Mouse (Mus musculus): ENCODE data around the gene Slc12a4. TPM values are rescaled to one million over a fixed set of nuclear protein-coding genes. Genes with fewer than 3 reads are reported as not detected.

Gene Slc12a4
- polyA plus RNA-seq, 1 experiment from 2014 or later = 38.4 TPM

DNA sequence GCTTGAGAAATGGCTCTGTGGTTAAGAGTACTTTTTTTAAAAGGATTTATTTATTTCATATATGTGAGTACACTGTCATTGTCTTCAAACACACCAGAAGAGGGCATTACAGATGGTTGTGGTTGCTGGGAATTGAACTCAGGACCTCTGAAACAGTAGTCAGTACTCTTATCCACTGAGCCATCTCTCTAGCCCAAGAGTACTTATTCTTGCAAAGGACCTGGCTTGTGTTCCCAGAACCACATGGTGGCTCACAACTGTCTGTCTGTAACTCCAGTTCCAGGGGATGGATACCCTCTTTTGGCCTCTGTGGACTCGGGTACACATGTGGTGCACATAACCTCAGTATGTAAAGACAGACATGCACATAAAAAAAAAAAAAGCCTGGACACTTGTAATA, 3.5 kb upstream of the Slc12a4 start:
- Histone ChIP-seq H3K4me3 (ENCODE audit: control insufficient read depth in 1 of 2, insufficient read depth in 1 of 2, low read depth in 1 of 2, low read length in 2 of 2) (no peak overlapping the region), H3K4me1 (ENCODE audit: control insufficient read depth in 2 of 2, insufficient read depth in 2 of 2, low read length in 2 of 2) (peaks cover 14 to 27% of the 10 kb centered on the region in 2 experiments), H3K9me3 (ENCODE audit: control insufficient read depth, low read length) (no peaks in the 10 kb centered on the region), H3K27me3 (ENCODE audit: control insufficient read depth, insufficient read depth, low read length) (no peaks in the 10 kb centered on the region), H3K4me2 (ENCODE audit: low read length) (no peak overlapping the region), H3K36me3 (ENCODE audit: control insufficient read depth, insufficient read depth, low read length) (no peaks in the 10 kb centered on the region), H3K9ac (ENCODE audit: low read length) (no peak overlapping the region), H3K27ac (replicated peaks in 1 of 2; ENCODE audit: control insufficient read depth in 1 of 2, insufficient read depth in 1 of 2, low read depth in 2 of 2, low read length in 2 of 2) (no peak overlapping the region)
- ATAC-seq (ENCODE audit: insufficient number of reproducible peaks, insufficient read depth, low FRiP score, low read depth) = no peak
- WGBS = 69% methylated on average over 1 of the region's 1 CpGs

DNA sequence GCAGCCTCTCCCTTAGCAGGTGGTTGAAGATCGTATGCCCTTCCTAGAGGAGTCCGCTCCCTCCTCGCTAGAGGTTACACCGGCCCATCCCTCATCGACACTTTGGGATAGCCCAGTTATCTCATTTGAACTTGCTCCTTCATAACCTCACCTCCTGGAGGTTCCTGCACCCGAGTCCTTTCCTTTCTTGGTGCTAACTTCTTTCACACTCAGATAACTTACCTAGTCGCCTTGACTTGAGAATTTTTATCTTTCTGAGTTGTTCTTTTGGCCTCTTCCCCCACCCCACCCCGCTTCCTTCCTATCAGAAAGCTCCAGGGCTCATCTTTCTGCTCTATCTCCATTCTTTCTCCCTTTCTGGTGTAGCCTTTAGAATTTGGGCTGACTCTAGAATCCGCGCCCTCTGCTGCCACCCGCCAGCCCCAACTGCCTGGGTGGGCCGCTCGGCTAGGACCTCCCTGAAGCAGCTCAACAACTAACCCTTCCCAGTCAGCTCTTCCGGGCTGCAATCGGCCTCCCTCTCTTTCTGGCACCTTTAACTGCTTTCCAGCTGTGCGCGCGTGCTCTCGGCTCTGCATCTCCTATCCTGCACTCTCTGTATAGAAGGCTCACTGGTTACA, 905 bp upstream of the Slc12a4 start:
- H3K9ac ChIP-seq (ENCODE audit: low read length) = peak overlapping the region; percentile 25; the same call in 1 of the 2 replicates
- ATAC-seq (ENCODE audit: insufficient number of reproducible peaks, insufficient read depth, low FRiP score, low read depth) = no peak
- 6% methylated on average over 19 of the region's 19 CpGs for WGBS

DNA sequence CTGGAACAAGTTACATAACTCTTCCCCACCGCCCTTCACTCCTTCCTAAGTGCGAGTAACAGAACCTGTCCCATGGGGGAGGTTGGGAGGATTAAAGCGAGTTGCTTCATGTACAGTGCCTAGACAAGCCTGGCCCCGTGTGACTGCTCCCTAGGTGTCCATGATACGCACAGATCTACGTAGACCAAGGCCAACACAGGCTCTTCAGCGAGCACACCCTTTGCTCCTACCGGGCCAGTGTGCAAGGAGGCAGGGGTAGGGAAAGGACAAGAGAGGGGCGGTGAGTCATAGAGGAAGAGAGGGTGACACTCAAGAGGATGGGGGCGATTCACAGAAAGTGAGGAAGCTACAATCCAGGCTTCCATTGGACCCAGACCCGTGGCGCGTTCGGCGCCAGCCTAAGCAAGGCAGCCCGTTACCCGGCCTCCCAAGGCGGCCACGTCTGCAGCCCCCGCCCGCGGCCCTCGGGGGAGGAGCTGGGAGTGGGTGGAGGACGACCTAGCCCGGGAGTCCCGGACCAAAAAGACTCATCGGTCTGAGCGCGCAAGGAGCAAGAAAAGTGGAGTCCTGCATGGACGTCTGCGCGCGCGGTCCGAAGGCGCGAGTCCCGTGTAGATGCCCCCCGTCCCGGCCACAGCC, 512 bp downstream of the Slc12a4 start:
- Histone ChIP-seq H3K4me2 (ENCODE audit: low read length) (peak overlapping the region; percentile 90), H3K36me3 (ENCODE audit: control insufficient read depth, insufficient read depth, low read length) (peaks cover 11% of the 10 kb centered on the region; the same call in 1 of the 2 replicates), H3K27me3 (ENCODE audit: control insufficient read depth, insufficient read depth, low read length) (no peaks in the 10 kb centered on the region), H3K27ac (replicated peaks in 1 of 2; ENCODE audit: control insufficient read depth in 1 of 2, insufficient read depth in 1 of 2, low read depth in 2 of 2, low read length in 2 of 2) (peak overlapping the region; percentile 95), H3K9ac (ENCODE audit: low read length) (peak overlapping the region; percentile 97), H3K9me3 (ENCODE audit: control insufficient read depth, low read length) (no peaks in the 10 kb centered on the region), H3K4me3 (ENCODE audit: control insufficient read depth in 1 of 2, insufficient read depth in 1 of 2, low read depth in 1 of 2, low read length in 2 of 2) (peak overlapping the region; percentile 90 to 93), H3K4me1 (ENCODE audit: control insufficient read depth in 2 of 2, insufficient read depth in 2 of 2, low read length in 2 of 2) (peaks cover 29 to 58% of the 10 kb centered on the region in 2 experiments)
- under 1% methylated on average over 37 of the region's 40 CpGs for WGBS
- peak; percentile 56 for ATAC-seq (ENCODE audit: insufficient number of reproducible peaks, insufficient read depth, low FRiP score, low read depth)

More for the DNA sequence above, 905 bp upstream of the Slc12a4 start:
- H3K36me3 ChIP-seq (ENCODE audit: control insufficient read depth, insufficient read depth, low read length) = 0 out of 2 replicates have a peak, but pooled peaks cover 8% of the 10 kb centered on the region
- H3K4me1 ChIP-seq (ENCODE audit: control insufficient read depth in 2 of 2, insufficient read depth in 2 of 2, low read length in 2 of 2) = peaks cover 22 to 50% of the 10 kb centered on the region in 2 experiments
- H3K27me3 ChIP-seq (ENCODE audit: control insufficient read depth, insufficient read depth, low read length) = no peaks in the 10 kb centered on the region
- H3K4me3 ChIP-seq (ENCODE audit: control insufficient read depth in 1 of 2, insufficient read depth in 1 of 2, low read depth in 1 of 2, low read length in 2 of 2) = peak overlapping the region; percentile 5 to 90; a peak in 2 of 4 replicates
- H3K4me2 ChIP-seq (ENCODE audit: low read length) = peak overlapping the region; percentile 90
- H3K9me3 ChIP-seq (ENCODE audit: control insufficient read depth, low read length) = no peaks in the 10 kb centered on the region
- peak overlapping the region; percentile 53 to 95 for H3K27ac ChIP-seq (replicated peaks in 1 of 2; ENCODE audit: control insufficient read depth in 1 of 2, insufficient read depth in 1 of 2, low read depth in 2 of 2, low read length in 2 of 2)

DNA sequence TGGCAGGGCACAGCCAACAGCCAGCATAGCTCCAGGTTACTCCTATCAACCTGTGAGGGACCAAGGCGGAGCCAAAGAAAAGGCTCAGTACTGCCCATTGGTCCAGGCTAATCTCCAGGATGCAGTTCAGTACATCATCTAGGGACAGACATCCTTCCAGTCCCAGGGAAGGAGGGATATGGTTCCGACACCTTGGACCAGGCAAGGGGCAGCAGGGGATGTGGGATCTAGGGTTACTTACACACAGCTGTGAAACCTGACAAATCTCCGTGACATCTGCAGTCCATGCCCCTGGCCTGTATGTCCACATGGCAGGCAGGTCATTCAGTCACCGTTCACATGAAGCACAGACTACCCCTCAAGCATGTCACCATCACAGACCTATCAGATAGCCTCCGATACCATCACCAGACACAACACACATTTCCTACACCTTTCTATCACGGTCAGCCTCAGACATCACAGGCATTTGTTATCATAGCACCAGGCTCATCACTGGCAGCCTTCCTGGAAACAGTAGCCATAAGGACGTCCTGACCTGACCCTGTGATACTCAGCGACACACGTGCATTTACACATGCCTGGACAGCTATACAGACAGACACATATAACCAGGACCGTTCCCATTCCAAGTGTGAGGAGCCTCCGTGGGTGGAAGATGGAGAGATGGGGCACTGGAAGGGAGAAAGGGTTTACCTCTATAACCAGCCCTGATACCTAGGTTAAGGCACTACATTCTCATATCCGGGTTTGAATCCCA, 1.2 kb downstream of the Slc12a4 start:
- Histone ChIP-seq H3K27ac (replicated peaks in 1 of 2; ENCODE audit: control insufficient read depth in 1 of 2, insufficient read depth in 1 of 2, low read depth in 2 of 2, low read length in 2 of 2) (peak overlapping the region in 1 of 2 experiments; percentile 95; a peak in 2 of 4 replicates), H3K9ac (ENCODE audit: low read length) (peak overlapping the region; percentile 97), H3K9me3 (ENCODE audit: control insufficient read depth, low read length) (no peaks in the 10 kb centered on the region), H3K4me1 (ENCODE audit: control insufficient read depth in 2 of 2, insufficient read depth in 2 of 2, low read length in 2 of 2) (peaks cover 29 to 61% of the 10 kb centered on the region in 2 experiments), H3K4me3 (ENCODE audit: control insufficient read depth in 1 of 2, insufficient read depth in 1 of 2, low read depth in 1 of 2, low read length in 2 of 2) (peak overlapping the region; percentile 90 to 93), H3K4me2 (ENCODE audit: low read length) (peak overlapping the region; percentile 90), H3K27me3 (ENCODE audit: control insufficient read depth, insufficient read depth, low read length) (no peaks in the 10 kb centered on the region), H3K36me3 (ENCODE audit: control insufficient read depth, insufficient read depth, low read length) (peaks cover 18% of the 10 kb centered on the region)
- ATAC-seq (ENCODE audit: insufficient number of reproducible peaks, insufficient read depth, low FRiP score, low read depth) = no peak
- 38% methylated on average over 12 of the region's 12 CpGs for WGBS

DNA sequence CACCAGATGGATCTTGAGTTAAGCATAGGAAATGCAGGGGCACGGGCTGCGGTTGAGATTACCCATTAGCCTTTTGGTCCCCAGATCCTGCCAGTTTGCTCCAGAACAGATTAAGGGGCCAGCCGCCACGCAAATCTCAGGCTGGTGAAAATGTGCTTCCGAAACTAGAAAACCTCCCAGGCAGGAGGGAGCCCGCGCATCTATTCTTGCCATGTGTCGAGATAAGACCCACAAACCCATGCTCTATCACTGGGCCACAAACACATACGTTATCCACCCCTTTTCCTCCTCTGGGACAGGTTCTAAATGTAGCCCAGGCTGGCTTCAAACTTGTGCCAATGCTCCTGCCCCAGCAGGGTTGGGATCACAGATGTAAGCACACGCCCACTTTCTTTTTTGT, 4.4 kb downstream of the Slc12a4 start:
- H3K27me3 ChIP-seq (ENCODE audit: control insufficient read depth, insufficient read depth, low read length) = no peaks in the 10 kb centered on the region
- WGBS = 65% methylated on average over 10 of the region's 10 CpGs
- no peak overlapping the region for H3K4me3 ChIP-seq (ENCODE audit: control insufficient read depth in 1 of 2, insufficient read depth in 1 of 2, low read depth in 1 of 2, low read length in 2 of 2)
- peaks cover 31 to 68% of the 10 kb centered on the region in 2 experiments for H3K4me1 ChIP-seq (ENCODE audit: control insufficient read depth in 2 of 2, insufficient read depth in 2 of 2, low read length in 2 of 2)
- H3K27ac ChIP-seq (replicated peaks in 1 of 2; ENCODE audit: control insufficient read depth in 1 of 2, insufficient read depth in 1 of 2, low read depth in 2 of 2, low read length in 2 of 2) = 0 out of 4 replicates have a peak overlapping the region, but pooled peaks of 1 of the 2 experiments have one; percentile 4
- H3K9ac ChIP-seq (ENCODE audit: low read length) = no peak overlapping the region
- peaks cover 43% of the 10 kb centered on the region for H3K36me3 ChIP-seq (ENCODE audit: control insufficient read depth, insufficient read depth, low read length)
- ATAC-seq (ENCODE audit: insufficient number of reproducible peaks, insufficient read depth, low FRiP score, low read depth) = no peak
- no peak overlapping the region for H3K4me2 ChIP-seq (ENCODE audit: low read length)
- no peaks in the 10 kb centered on the region for H3K9me3 ChIP-seq (ENCODE audit: control insufficient read depth, low read length)

DNA sequence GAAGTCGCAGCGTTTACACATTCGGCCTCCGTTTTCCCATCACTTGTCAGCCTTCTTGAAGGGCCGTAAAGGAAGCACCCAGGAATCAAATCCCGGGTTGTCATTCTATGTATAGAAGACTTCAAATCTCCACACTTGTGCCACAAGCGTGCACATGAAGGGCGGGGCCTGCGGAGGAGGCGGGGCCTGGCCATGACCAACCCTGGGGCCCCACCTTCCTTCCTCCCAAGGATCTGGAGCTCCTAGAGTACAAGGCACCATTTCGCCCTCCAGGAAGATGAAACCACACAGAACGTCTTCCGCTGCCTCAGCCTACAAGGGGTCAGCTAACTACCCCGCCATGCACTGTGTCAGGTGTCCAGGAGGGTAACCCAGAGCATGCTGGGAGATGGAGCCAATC, 4.8 kb downstream of the Slc12a4 start:
- WGBS = 75% methylated on average over 14 of the region's 14 CpGs
- Histone ChIP-seq H3K9ac (ENCODE audit: low read length) (no peak overlapping the region), H3K4me2 (ENCODE audit: low read length) (no peak overlapping the region), H3K27ac (replicated peaks in 1 of 2; ENCODE audit: control insufficient read depth in 1 of 2, insufficient read depth in 1 of 2, low read depth in 2 of 2, low read length in 2 of 2) (0 out of 4 replicates have a peak overlapping the region, but pooled peaks of 1 of the 2 experiments have one; percentile 4), H3K36me3 (ENCODE audit: control insufficient read depth, insufficient read depth, low read length) (peaks cover 48% of the 10 kb centered on the region), H3K9me3 (ENCODE audit: control insufficient read depth, low read length) (no peaks in the 10 kb centered on the region), H3K4me1 (ENCODE audit: control insufficient read depth in 2 of 2, insufficient read depth in 2 of 2, low read length in 2 of 2) (peaks cover 31 to 66% of the 10 kb centered on the region in 2 experiments), H3K27me3 (ENCODE audit: control insufficient read depth, insufficient read depth, low read length) (no peaks in the 10 kb centered on the region), H3K4me3 (ENCODE audit: control insufficient read depth in 1 of 2, insufficient read depth in 1 of 2, low read depth in 1 of 2, low read length in 2 of 2) (no peak overlapping the region)
- no peak for ATAC-seq (ENCODE audit: insufficient number of reproducible peaks, insufficient read depth, low FRiP score, low read depth)

DNA sequence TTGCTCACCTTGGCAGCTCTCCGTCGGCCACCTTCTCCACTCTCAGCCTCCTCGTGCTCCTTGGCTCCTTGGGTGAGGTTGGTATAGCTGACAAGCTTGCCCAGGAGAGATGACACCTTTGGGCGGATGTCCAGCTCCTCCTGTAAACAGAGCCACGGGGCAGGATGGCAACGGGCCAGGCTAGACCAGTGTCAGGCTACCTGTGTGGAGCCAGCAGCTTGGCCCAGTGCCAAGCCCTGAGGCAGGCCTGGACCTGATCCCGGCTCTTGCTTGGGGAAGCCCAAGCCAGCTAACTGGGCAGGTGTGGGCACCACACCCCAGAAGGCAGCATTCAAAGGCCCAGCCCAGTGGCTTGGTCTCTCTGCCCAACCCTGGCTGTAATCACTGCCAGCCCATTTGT, 6.5 kb downstream of the Slc12a4 start:
- no peak overlapping the region for H3K27ac ChIP-seq (replicated peaks in 1 of 2; ENCODE audit: control insufficient read depth in 1 of 2, insufficient read depth in 1 of 2, low read depth in 2 of 2, low read length in 2 of 2)
- H3K36me3 ChIP-seq (ENCODE audit: control insufficient read depth, insufficient read depth, low read length) = peaks cover 63% of the 10 kb centered on the region
- peaks cover 25 to 58% of the 10 kb centered on the region in 2 experiments for H3K4me1 ChIP-seq (ENCODE audit: control insufficient read depth in 2 of 2, insufficient read depth in 2 of 2, low read length in 2 of 2)
- H3K4me3 ChIP-seq (ENCODE audit: control insufficient read depth in 1 of 2, insufficient read depth in 1 of 2, low read depth in 1 of 2, low read length in 2 of 2) = no peak overlapping the region
- H3K27me3 ChIP-seq (ENCODE audit: control insufficient read depth, insufficient read depth, low read length) = no peaks in the 10 kb centered on the region
- no peaks in the 10 kb centered on the region for H3K9me3 ChIP-seq (ENCODE audit: control insufficient read depth, low read length)
- no peak overlapping the region for H3K4me2 ChIP-seq (ENCODE audit: low read length)
- 75% methylated on average over 7 of the region's 7 CpGs for whole genome bisulfite sequencing
- no peak for ATAC-seq (ENCODE audit: insufficient number of reproducible peaks, insufficient read depth, low FRiP score, low read depth)
- no peak overlapping the region for H3K9ac ChIP-seq (ENCODE audit: low read length)

Measured in heart, embryonic 14.5 days (tissue).